Mouse (Mus musculus): ENCODE measurements around the gene Dpp8. TPM values are rescaled to one million over a fixed set of nuclear protein-coding genes. Genes with fewer than 3 reads are reported as not detected.
"Not testable (repeated sequence)": the region's sequence is repeated elsewhere in the genome, so short reads cannot be mapped to it uniquely, and the experiment has no call there.

The Dpp8 gene
- 38.5 and 39.9 TPM in 2 replicates for polyA plus RNA-seq (2016; fragmentation: Nextera tagmentation; extraction: Ambion mirVana)

- peaks cover 23% of the 10 kb centered on the region for H3K36me3 ChIP-seq
- H3K4me1 ChIP-seq (replicated peaks) = peaks cover 13% of the 10 kb centered on the region
- peak within 1 kb of the TSS; percentile 97 for H3K27ac ChIP-seq
- DNase-seq (ENCODE audit: low spot score) = peak; percentile 94
- H3K27me3 ChIP-seq (ENCODE audit: insufficient read depth, poor library complexity, severe bottlenecking) = no peaks in the 10 kb centered on the region
- under 1% methylated on average over 85 of the region's 85 CpGs for WGBS
- H3K4me3 ChIP-seq = peak within 1 kb of the TSS; percentile 99
- H3K9me3 ChIP-seq = no peaks in the 10 kb centered on the region
Observed at GRCm38 (mm10) chr9:65032269-65033108, at the start of gene Dpp8. Gene Dpp8 (plus strand): TSS chr9:65032414.

- WGBS = 90% methylated on average over 8 of the region's 8 CpGs
- H3K9me3 ChIP-seq = no peaks in the 10 kb centered on the region
- H3K36me3 ChIP-seq = peaks cover 100% of the 10 kb centered on the region
- H3K4me1 ChIP-seq (replicated peaks) = no peaks in the 10 kb centered on the region
- no peaks in the 10 kb centered on the region for H3K27me3 ChIP-seq (ENCODE audit: insufficient read depth, poor library complexity, severe bottlenecking)
- H3K27ac ChIP-seq = no peak overlapping the region
- no peak for DNase-seq (ENCODE audit: low spot score)
- H3K4me3 ChIP-seq = no peak overlapping the region
Observed at GRCm38 (mm10) chr9:64985037-64985794, 47.0 kb upstream of the Dpp8 start.

- Histone ChIP-seq H3K4me3 (no peak overlapping the region), H3K9me3 (no peaks in the 10 kb centered on the region), H3K4me1 (replicated peaks) (no peaks in the 10 kb centered on the region), H3K27ac (no peak overlapping the region), H3K36me3 (peaks cover 100% of the 10 kb centered on the region), H3K27me3 (ENCODE audit: insufficient read depth, poor library complexity, severe bottlenecking) (no peaks in the 10 kb centered on the region)
- DNase-seq (ENCODE audit: low spot score) = no peak
- WGBS = 90% methylated on average over 9 of the region's 9 CpGs
Observed at GRCm38 (mm10) chr9:64985807-64986206, 46.4 kb upstream of the Dpp8 start.

GRCm38 (mm10) chr9:64987651-64988050, 44.6 kb upstream of the Dpp8 start:
- Histone ChIP-seq H3K36me3 (peaks cover 100% of the 10 kb centered on the region), H3K4me3 (no peak overlapping the region), H3K4me1 (replicated peaks) (no peaks in the 10 kb centered on the region), H3K27ac (no peak overlapping the region), H3K9me3 (no peaks in the 10 kb centered on the region), H3K27me3 (ENCODE audit: insufficient read depth, poor library complexity, severe bottlenecking) (no peaks in the 10 kb centered on the region)
- DNase-seq (ENCODE audit: low spot score) = no peak
- 98% methylated on average over 2 of the region's 2 CpGs for WGBS

- H3K27me3 ChIP-seq (ENCODE audit: insufficient read depth, poor library complexity, severe bottlenecking) = no peaks in the 10 kb centered on the region
- H3K9me3 ChIP-seq = no peaks in the 10 kb centered on the region
- no peaks in the 10 kb centered on the region for H3K4me1 ChIP-seq (replicated peaks)
- H3K27ac ChIP-seq = no peak overlapping the region
- peaks cover 100% of the 10 kb centered on the region for H3K36me3 ChIP-seq
- H3K4me3 ChIP-seq = no peak overlapping the region
- 93% methylated on average over 6 of the region's 6 CpGs for WGBS
- no peak for DNase-seq (ENCODE audit: low spot score)
Observed at GRCm38 (mm10) chr9:64988443-64988842, 43.8 kb upstream of the Dpp8 start.

GRCm38 (mm10) chr9:64990291-64990690, 41.9 kb upstream of the Dpp8 start:
- 89% methylated on average over 7 of the region's 7 CpGs for WGBS
- Histone ChIP-seq H3K9me3 (no peaks in the 10 kb centered on the region), H3K27me3 (ENCODE audit: insufficient read depth, poor library complexity, severe bottlenecking) (no peaks in the 10 kb centered on the region), H3K4me3 (no peak overlapping the region), H3K4me1 (replicated peaks) (no peaks in the 10 kb centered on the region), H3K27ac (no peak overlapping the region), H3K36me3 (peaks cover 98% of the 10 kb centered on the region)
- no peak for DNase-seq (ENCODE audit: low spot score)

GRCm38 (mm10) chr9:64995464-64995863, 36.8 kb upstream of the Dpp8 start:
- not testable (repeated sequence) for H3K27ac ChIP-seq; H3K9me3 ChIP-seq; DNase-seq (ENCODE audit: low spot score); H3K4me1 ChIP-seq (replicated peaks); H3K4me3 ChIP-seq; H3K27me3 ChIP-seq (ENCODE audit: insufficient read depth, poor library complexity, severe bottlenecking)
- H3K36me3 ChIP-seq = peaks cover 94% of the 10 kb centered on the region
- WGBS = 93% methylated on average over 1 of the region's 1 CpGs

GRCm38 (mm10) chr9:65001481-65001880, 30.7 kb upstream of the Dpp8 start:
- no peaks in the 10 kb centered on the region for H3K27me3 ChIP-seq (ENCODE audit: insufficient read depth, poor library complexity, severe bottlenecking)
- WGBS = 72% methylated on average over 4 of the region's 4 CpGs
- H3K27ac ChIP-seq = no peak overlapping the region
- H3K9me3 ChIP-seq = peaks cover 3% of the 10 kb centered on the region; the same call in 1 of the 2 replicates
- H3K36me3 ChIP-seq = peaks cover 94% of the 10 kb centered on the region
- no peak overlapping the region for H3K4me3 ChIP-seq
- no peaks in the 10 kb centered on the region for H3K4me1 ChIP-seq (replicated peaks)
- no peak for DNase-seq (ENCODE audit: low spot score)

GRCm38 (mm10) chr9:65005737-65006136, 26.5 kb upstream of the Dpp8 start:
- H3K4me3 ChIP-seq = no peak overlapping the region
- WGBS = 92% methylated on average over 8 of the region's 8 CpGs
- H3K27ac ChIP-seq = no peak overlapping the region
- H3K36me3 ChIP-seq = peaks cover 88% of the 10 kb centered on the region
- H3K27me3 ChIP-seq (ENCODE audit: insufficient read depth, poor library complexity, severe bottlenecking) = no peaks in the 10 kb centered on the region
- peaks cover 3% of the 10 kb centered on the region; the same call in 1 of the 2 replicates for H3K9me3 ChIP-seq
- H3K4me1 ChIP-seq (replicated peaks) = no peaks in the 10 kb centered on the region
- no peak for DNase-seq (ENCODE audit: low spot score)

- Histone ChIP-seq H3K9me3 (no peaks in the 10 kb centered on the region), H3K4me3 (no peak overlapping the region), H3K27ac (no peak overlapping the region), H3K4me1 (replicated peaks) (peaks cover 3% of the 10 kb centered on the region; the same call in 1 of the 2 replicates), H3K27me3 (ENCODE audit: insufficient read depth, poor library complexity, severe bottlenecking) (no peaks in the 10 kb centered on the region), H3K36me3 (peaks cover 47% of the 10 kb centered on the region)
- WGBS = 91% methylated on average over 8 of the region's 8 CpGs
- no peak for DNase-seq (ENCODE audit: low spot score)
Observed at GRCm38 (mm10) chr9:65010632-65011031, 21.6 kb upstream of the Dpp8 start.

- Histone ChIP-seq H3K36me3 (peaks cover 40% of the 10 kb centered on the region), H3K27me3 (ENCODE audit: insufficient read depth, poor library complexity, severe bottlenecking) (no peaks in the 10 kb centered on the region), H3K9me3 (no peaks in the 10 kb centered on the region), H3K27ac (no peak overlapping the region), H3K4me3 (no peak overlapping the region), H3K4me1 (replicated peaks) (peaks cover 10% of the 10 kb centered on the region)
- DNase-seq (ENCODE audit: low spot score) = no peak
- 61% methylated on average over 6 of the region's 6 CpGs for WGBS
Observed at GRCm38 (mm10) chr9:65011304-65011703, 20.9 kb upstream of the Dpp8 start.

- no peak overlapping the region for H3K27ac ChIP-seq
- peaks cover 50% of the 10 kb centered on the region for H3K4me1 ChIP-seq (replicated peaks)
- H3K27me3 ChIP-seq (ENCODE audit: insufficient read depth, poor library complexity, severe bottlenecking) = no peaks in the 10 kb centered on the region
- H3K4me3 ChIP-seq = no peak overlapping the region
- 87% methylated on average over 7 of the region's 7 CpGs for WGBS
- H3K36me3 ChIP-seq = peaks cover 4% of the 10 kb centered on the region
- H3K9me3 ChIP-seq = no peaks in the 10 kb centered on the region
- no peak for DNase-seq (ENCODE audit: low spot score)
Observed at GRCm38 (mm10) chr9:65015461-65016222, 16.6 kb upstream of the Dpp8 start.

Data from hindbrain, embryonic 10.5 days (tissue).